Mouse (Mus musculus): ENCODE results near the gene Tpra1. TPM values are rescaled to one million over a fixed set of nuclear protein-coding genes. Genes with fewer than 3 reads are reported as not detected.

Gene Tpra1
- total RNA-seq, 1 experiment = 31.0 TPM

GRCm38 (mm10) chr6:88884690-88885089 lies 17.4 kb upstream of the Tpra1 start:
- Histone ChIP-seq H3K27ac (ENCODE audit: insufficient read depth, low read depth, low read length, poor library complexity, severe bottlenecking) (peak overlapping the region; percentile 20; the same call in 1 of the 2 replicates), H3K9me3 (ENCODE audit: control insufficient read depth, insufficient read depth, low read depth, low read length) (no peaks in the 10 kb centered on the region), H3K4me1 (ENCODE audit: control insufficient read depth in 2 of 2, insufficient read depth in 2 of 2, low read length in 2 of 2, poor library complexity in 1 of 2) (peaks cover 0 to 13% of the 10 kb centered on the region in 2 experiments; a peak in 3 of 4 replicates), H3K36me3 (ENCODE audit: control insufficient read depth, insufficient read depth, low read length, poor library complexity, severe bottlenecking) (peaks cover 81% of the 10 kb centered on the region), H3K9ac (ENCODE audit: insufficient read depth, low read depth, low read length, poor library complexity, severe bottlenecking) (no peak overlapping the region), H3K4me3 (ENCODE audit: insufficient read depth in 1 of 2, low read depth in 1 of 2, low read length in 2 of 2, poor library complexity in 1 of 2, severe bottlenecking in 1 of 2) (no peak overlapping the region)
- in situ Hi-C loops (cut with MboI; ENCODE audit: low sequenced_read_pairs in 2 of 2, unreplicated experiment in 2 of 2) = loop anchor here in 1 of 2 experiments (25.0 kb wide), 1 partner anchor 972 kb away; the partner anchor contains the start of gene Hmces
- no peak for DNase-seq (ENCODE audit: low read depth, low spot score)
- TF ChIP-seq CHD2 (IDR thresholded peaks at IDR 0.05; ENCODE audit: low read depth, low read length) (no peak), HCFC1 (IDR thresholded peaks at IDR 0.05; ENCODE audit: borderline replicate concordance, insufficient read depth, low read length) (no peak), ZC3H11A (IDR thresholded peaks at IDR 0.05; ENCODE audit: borderline replicate concordance, low read depth, low read length) (no peak), MAFK (IDR thresholded peaks at IDR 0.05; ENCODE audit: insufficient read depth, low read depth, low read length) (no peak), ZNF384 (IDR thresholded peaks at IDR 0.05; ENCODE audit: low read depth, low read length) (no peak)

- Histone ChIP-seq H3K4me3 (ENCODE audit: insufficient read depth in 1 of 2, low read depth in 1 of 2, low read length in 2 of 2, poor library complexity in 1 of 2, severe bottlenecking in 1 of 2) (no peak overlapping the region), H3K27ac (ENCODE audit: insufficient read depth, low read depth, low read length, poor library complexity, severe bottlenecking) (no peak overlapping the region), H3K36me3 (ENCODE audit: control insufficient read depth, insufficient read depth, low read length, poor library complexity, severe bottlenecking) (peaks cover 87% of the 10 kb centered on the region), H3K4me1 (ENCODE audit: control insufficient read depth in 2 of 2, insufficient read depth in 2 of 2, low read length in 2 of 2, poor library complexity in 1 of 2) (peaks cover 0 to 13% of the 10 kb centered on the region in 2 experiments; a peak in 3 of 4 replicates), H3K9me3 (ENCODE audit: control insufficient read depth, insufficient read depth, low read depth, low read length) (no peaks in the 10 kb centered on the region), H3K9ac (ENCODE audit: insufficient read depth, low read depth, low read length, poor library complexity, severe bottlenecking) (no peak overlapping the region)
- no peak for DNase-seq (ENCODE audit: low read depth, low spot score)
- no peak for TF ChIP-seq MAFK (IDR thresholded peaks at IDR 0.05; ENCODE audit: insufficient read depth, low read depth, low read length)
- in situ Hi-C loops (cut with MboI; ENCODE audit: low sequenced_read_pairs in 2 of 2, unreplicated experiment in 2 of 2) = loop anchor here in 1 of 2 experiments (25.0 kb wide), 1 partner anchor 974 kb away; the partner anchor contains the start of gene Hmces
Measured at GRCm38 (mm10) chr6:88885644-88886416, 16.2 kb upstream of the Tpra1 start.

GRCm38 (mm10) chr6:88886417-88886967 lies 15.6 kb upstream of the Tpra1 start:
- Histone ChIP-seq H3K4me1 (ENCODE audit: control insufficient read depth in 2 of 2, insufficient read depth in 2 of 2, low read length in 2 of 2, poor library complexity in 1 of 2) (peaks cover 0 to 13% of the 10 kb centered on the region in 2 experiments; a peak in 3 of 4 replicates), H3K36me3 (ENCODE audit: control insufficient read depth, insufficient read depth, low read length, poor library complexity, severe bottlenecking) (peaks cover 91% of the 10 kb centered on the region), H3K4me3 (ENCODE audit: insufficient read depth in 1 of 2, low read depth in 1 of 2, low read length in 2 of 2, poor library complexity in 1 of 2, severe bottlenecking in 1 of 2) (no peak overlapping the region), H3K27ac (ENCODE audit: insufficient read depth, low read depth, low read length, poor library complexity, severe bottlenecking) (no peak overlapping the region), H3K9ac (ENCODE audit: insufficient read depth, low read depth, low read length, poor library complexity, severe bottlenecking) (no peak overlapping the region), H3K9me3 (ENCODE audit: control insufficient read depth, insufficient read depth, low read depth, low read length) (no peaks in the 10 kb centered on the region)
- in situ Hi-C loops (cut with MboI; ENCODE audit: low sequenced_read_pairs in 2 of 2, unreplicated experiment in 2 of 2) = loop anchor here in 1 of 2 experiments (25.0 kb wide), 1 partner anchor 974 kb away; the partner anchor contains the start of gene Hmces
- no peak for DNase-seq (ENCODE audit: low read depth, low spot score)
- no peak for TF ChIP-seq ZC3H11A (IDR thresholded peaks at IDR 0.05; ENCODE audit: borderline replicate concordance, low read depth, low read length)
- no peak for TF ChIP-seq ZNF384 (IDR thresholded peaks at IDR 0.05; ENCODE audit: low read depth, low read length)
- TF ChIP-seq HCFC1 (IDR thresholded peaks at IDR 0.05; ENCODE audit: borderline replicate concordance, insufficient read depth, low read length) = no peak
- no peak for TF ChIP-seq MAFK (IDR thresholded peaks at IDR 0.05; ENCODE audit: insufficient read depth, low read depth, low read length)
- no peak for TF ChIP-seq CHD2 (IDR thresholded peaks at IDR 0.05; ENCODE audit: low read depth, low read length)

GRCm38 (mm10) chr6:88889410-88890042 lies 12.5 kb upstream of the Tpra1 start:
- in situ Hi-C loops (cut with MboI; ENCODE audit: low sequenced_read_pairs in 2 of 2, unreplicated experiment in 2 of 2) = loop anchor here in 1 of 2 experiments (25.0 kb wide), 1 partner anchor 977 kb away; the partner anchor contains the start of gene Hmces
- Histone ChIP-seq H3K36me3 (ENCODE audit: control insufficient read depth, insufficient read depth, low read length, poor library complexity, severe bottlenecking) (peaks cover 93% of the 10 kb centered on the region), H3K9ac (ENCODE audit: insufficient read depth, low read depth, low read length, poor library complexity, severe bottlenecking) (no peak overlapping the region), H3K4me1 (ENCODE audit: control insufficient read depth in 2 of 2, insufficient read depth in 2 of 2, low read length in 2 of 2, poor library complexity in 1 of 2) (peaks cover 0 to 16% of the 10 kb centered on the region in 2 experiments; a peak in 2 of 4 replicates), H3K9me3 (ENCODE audit: control insufficient read depth, insufficient read depth, low read depth, low read length) (no peaks in the 10 kb centered on the region), H3K4me3 (ENCODE audit: insufficient read depth in 1 of 2, low read depth in 1 of 2, low read length in 2 of 2, poor library complexity in 1 of 2, severe bottlenecking in 1 of 2) (no peak overlapping the region), H3K27ac (ENCODE audit: insufficient read depth, low read depth, low read length, poor library complexity, severe bottlenecking) (no peak overlapping the region)
- no peak for DNase-seq (ENCODE audit: low read depth, low spot score)
- TF ChIP-seq ZNF384 (IDR thresholded peaks at IDR 0.05; ENCODE audit: low read depth, low read length) = no peak
- TF ChIP-seq HCFC1 (IDR thresholded peaks at IDR 0.05; ENCODE audit: borderline replicate concordance, insufficient read depth, low read length) = no peak
- TF ChIP-seq MAFK (IDR thresholded peaks at IDR 0.05; ENCODE audit: insufficient read depth, low read depth, low read length) = no peak
- TF ChIP-seq ZC3H11A (IDR thresholded peaks at IDR 0.05; ENCODE audit: borderline replicate concordance, low read depth, low read length) = no peak
- no peak for TF ChIP-seq CHD2 (IDR thresholded peaks at IDR 0.05; ENCODE audit: low read depth, low read length)

All from ES-E14 (cell line).